In the genomic region with DNA sequence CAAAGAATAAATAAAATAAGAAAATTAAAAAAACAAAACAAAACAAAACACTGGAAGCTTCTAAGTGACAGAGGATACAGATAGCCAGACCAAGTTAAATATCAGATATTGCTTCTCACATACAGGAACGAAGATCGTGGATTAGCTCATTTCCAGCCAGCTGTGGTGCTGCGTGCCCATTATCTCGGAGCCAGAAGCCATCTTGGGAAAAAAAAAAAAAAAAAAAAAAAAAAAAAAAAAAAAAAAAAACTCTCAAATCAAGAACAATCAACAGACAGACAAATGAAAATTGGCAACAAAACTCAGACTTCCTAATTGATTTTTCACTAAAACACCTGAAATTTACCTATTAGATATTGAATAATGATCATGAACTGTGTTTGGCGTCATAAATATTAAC, we compare ENCODE assay signal across 31 mouse cellular contexts. TPM values are rescaled to one million over a fixed set of nuclear protein-coding genes. Genes with fewer than 3 reads are reported as not detected.
"Had no signal": no experiment of that assay in that cellular context is flagged by ENCODE, and none has a peak within 500 bp of the region (broad histone marks: within the 10 kb centered on the region; RNA-seq: fewer than 3 reads in every experiment).

No protein-coding gene starts in this region.

- DNase-seq: left cerebral cortex, postnatal 4 days; liver; liver, embryonic 13.5 days; liver, postnatal 0 days; lung, adult 18-20 months; lung, adult 2 months; lung, embryonic 14.5 days; lung, postnatal 10 days; lung, postnatal 14 days; lung, postnatal 36 days; lung, postnatal 4 days; midbrain, embryonic 14.5 days had no signal

- H3K36me3 ChIP-seq: limb, embryonic 10.5 days; limb, embryonic 12.5 days; limb, embryonic 13.5 days; limb, embryonic 15.5 days; liver, embryonic 12.5 days; liver, embryonic 13.5 days; liver, embryonic 15.5 days; lung, embryonic 15.5 days; midbrain, embryonic 10.5 days; midbrain, embryonic 12.5 days; midbrain, embryonic 13.5 days; midbrain, embryonic 15.5 days; neural tube, embryonic 12.5 days had no signal

- H3K9ac ChIP-seq: limb, embryonic 12.5 days; limb, embryonic 13.5 days; limb, embryonic 15.5 days; liver, embryonic 12.5 days; liver, embryonic 13.5 days; liver, embryonic 14.5 days; liver, embryonic 15.5 days; liver, postnatal 0 days; lung, embryonic 14.5 days; lung, embryonic 15.5 days; midbrain, embryonic 12.5 days; midbrain, embryonic 13.5 days; midbrain, embryonic 15.5 days; neural tube, embryonic 12.5 days had no signal

- H3K4me1 ChIP-seq: limb, embryonic 10.5 days; limb, embryonic 12.5 days; limb, embryonic 13.5 days; limb, embryonic 15.5 days; liver, embryonic 12.5 days; liver, embryonic 13.5 days; liver, embryonic 15.5 days; lung, embryonic 15.5 days; midbrain, embryonic 10.5 days; midbrain, embryonic 12.5 days; midbrain, embryonic 13.5 days; midbrain, embryonic 15.5 days; neural tube, embryonic 12.5 days had no signal

- H3K27ac ChIP-seq: limb, embryonic 10.5 days; limb, embryonic 12.5 days; limb, embryonic 13.5 days; limb, embryonic 15.5 days; liver, embryonic 12.5 days; liver, embryonic 13.5 days; liver, embryonic 14.5 days; liver, embryonic 15.5 days; lung, embryonic 15.5 days; macrophage; midbrain, embryonic 10.5 days; midbrain, embryonic 12.5 days; midbrain, embryonic 13.5 days; midbrain, embryonic 15.5 days; neural tube, embryonic 12.5 days had no signal

- H3K4me3 ChIP-seq: limb, embryonic 10.5 days; limb, embryonic 12.5 days; limb, embryonic 13.5 days; limb, embryonic 15.5 days; liver, embryonic 12.5 days; liver, embryonic 13.5 days; liver, embryonic 15.5 days; lung, embryonic 15.5 days; megakaryocyte, embryonic 14.5 days; midbrain, embryonic 10.5 days; midbrain, embryonic 12.5 days; midbrain, embryonic 13.5 days; midbrain, embryonic 15.5 days; myocyte; neural tube, embryonic 12.5 days had no signal

- H3K27me3 ChIP-seq: limb, embryonic 12.5 days; limb, embryonic 13.5 days; limb, embryonic 15.5 days; liver, embryonic 12.5 days; liver, embryonic 13.5 days; liver, embryonic 15.5 days; lung, embryonic 15.5 days; megakaryocyte, embryonic 14.5 days; midbrain, embryonic 12.5 days; midbrain, embryonic 13.5 days; midbrain, embryonic 15.5 days; neural tube, embryonic 12.5 days had no signal

- H3K9me3 ChIP-seq: limb, embryonic 10.5 days; limb, embryonic 12.5 days; limb, embryonic 13.5 days; limb, embryonic 15.5 days; liver, embryonic 12.5 days; liver, embryonic 13.5 days; liver, embryonic 15.5 days; lung, embryonic 15.5 days; megakaryocyte, embryonic 14.5 days; midbrain, embryonic 10.5 days; midbrain, embryonic 12.5 days; midbrain, embryonic 13.5 days; midbrain, embryonic 15.5 days; neural tube, embryonic 12.5 days had no signal

RNA-seq across cellular contexts. Expression of a gene that starts 20.7 kb away (rescaled TPM):
- total RNA-seq: megakaryocyte progenitor cell, adult 5-6 weeks; megakaryocyte-erythroid progenitor cell, adult 5-6 weeks had no signal
- polyA plus RNA-seq: liver, embryonic 16.5 days; liver, postnatal 0 days had no signal
